Mouse (Mus musculus): ENCODE data around the gene Slc35f3. TPM values are rescaled to one million over a fixed set of nuclear protein-coding genes. Genes with fewer than 3 reads are reported as not detected.
"Not testable (repeated sequence)": the region's sequence is repeated elsewhere in the genome, so short reads cannot be mapped to it uniquely, and the experiment has no call there.

Slc35f3 gene
- total RNA-seq, 2 experiments from 2014 or later: 9.2 to 10.7 TPM

DNA sequence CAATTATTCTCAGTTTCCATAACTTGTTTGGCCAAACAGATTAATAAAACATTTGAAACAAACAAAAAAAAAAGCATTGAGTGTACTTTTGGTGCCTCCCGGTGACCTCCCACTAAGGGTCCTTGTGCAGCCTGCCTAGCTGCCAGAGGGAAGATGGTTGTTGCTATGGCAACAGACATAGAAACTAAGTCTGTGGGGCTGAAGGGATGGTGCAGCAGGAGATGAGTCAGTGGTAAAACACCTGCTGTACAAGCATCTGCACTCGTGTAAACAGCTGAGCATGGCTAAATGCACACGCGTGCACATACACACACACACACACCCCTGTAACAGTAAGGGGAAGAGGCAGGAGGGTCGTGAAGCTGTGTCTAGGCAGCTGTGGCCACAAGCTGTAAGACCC, 97.6 kb downstream of the Slc35f3 start:
- no peak for DNase-seq
- intact Hi-C loops (cut with DNase I): no loop called here

DNA sequence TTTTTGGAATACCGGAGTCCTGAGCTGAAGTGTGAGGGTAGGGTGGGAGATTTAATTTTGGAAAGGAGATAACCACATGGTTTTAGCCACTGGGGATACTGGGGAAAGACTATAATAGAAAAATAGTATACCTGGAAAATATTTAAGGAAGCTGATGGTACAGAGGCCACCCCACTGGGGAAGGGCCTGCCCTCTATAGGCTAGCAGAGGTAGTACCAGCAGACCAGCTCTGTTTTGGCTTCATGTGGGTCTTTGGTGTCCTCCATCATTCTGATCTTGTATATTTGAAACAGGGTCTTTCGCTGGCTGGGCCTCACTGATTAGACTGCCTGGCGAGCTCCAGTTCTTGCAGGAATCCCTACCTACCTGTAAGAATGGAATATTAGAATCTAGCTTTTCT, 100.0 kb downstream of the Slc35f3 start:
- intact Hi-C loops (cut with DNase I): no loop called here
- no peak for DNase-seq

DNA sequence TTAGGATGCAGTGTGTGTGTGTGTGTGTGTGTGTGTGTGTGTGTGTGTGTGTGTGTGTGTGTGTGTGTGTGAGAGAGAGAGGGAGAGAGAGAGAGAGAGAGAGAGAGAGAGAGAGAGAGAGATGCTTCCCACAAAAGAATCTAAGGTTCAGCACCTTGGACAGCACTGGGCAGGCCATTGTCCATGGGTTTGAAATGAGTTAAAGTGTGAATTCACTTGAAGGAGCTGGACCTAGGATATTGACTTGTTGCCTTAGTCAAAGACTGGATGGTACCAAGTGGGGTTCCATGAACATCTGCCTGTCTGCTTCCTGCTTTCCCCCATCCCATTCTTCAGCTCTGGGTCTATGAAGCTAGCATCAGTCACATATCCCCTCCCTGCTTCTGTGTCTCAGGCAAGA, 106.2 kb downstream of the Slc35f3 start:
- DNase-seq; intact Hi-C loops (cut with DNase I): not testable (repeated sequence)

DNA sequence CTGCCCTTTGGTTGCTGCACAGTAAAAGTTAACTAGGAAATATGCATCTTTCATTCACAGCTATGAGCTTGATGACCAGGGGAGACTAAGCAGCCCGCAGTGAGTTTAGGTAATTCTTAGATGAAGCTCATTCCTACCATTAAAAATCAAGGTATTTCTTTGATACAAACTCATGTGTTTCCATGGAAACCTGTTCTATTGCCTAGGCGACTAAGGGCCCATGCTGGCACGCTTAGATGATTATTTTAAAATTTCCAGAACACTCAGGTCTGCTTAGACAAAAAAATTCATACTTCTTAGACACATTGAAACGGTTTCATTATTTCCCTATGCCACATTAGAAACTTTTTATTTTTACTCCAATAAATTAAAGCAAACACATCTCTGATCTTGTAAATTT, 106.7 kb downstream of the Slc35f3 start:
- intact Hi-C loops (cut with DNase I): no loop called here
- DNase-seq: no peak

DNA sequence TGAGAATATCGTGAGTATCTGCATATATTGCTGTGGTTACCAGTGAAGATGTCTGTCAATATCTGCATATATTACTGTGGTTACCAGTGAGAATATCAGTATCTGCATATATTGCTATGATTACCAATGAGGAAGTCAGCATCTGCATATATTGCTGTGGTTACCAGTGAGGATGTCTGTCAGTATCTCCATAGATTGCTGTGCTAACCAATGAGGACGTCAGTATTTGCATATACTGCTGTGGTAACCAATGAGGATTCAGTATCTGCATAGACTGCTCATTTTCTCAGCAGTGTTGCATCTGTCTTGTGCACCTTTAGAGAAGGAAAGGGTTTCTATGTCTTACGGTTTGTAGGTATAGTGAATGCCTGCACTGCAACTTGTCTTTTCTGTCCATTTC, 122.5 kb downstream of the Slc35f3 start:
- DNase-seq: no peak
- intact Hi-C loops (cut with DNase I): loop anchor here (10.0 kb wide), 2 partner anchors 166 to 466 kb away; no protein-coding TSS in a partner anchor

DNA sequence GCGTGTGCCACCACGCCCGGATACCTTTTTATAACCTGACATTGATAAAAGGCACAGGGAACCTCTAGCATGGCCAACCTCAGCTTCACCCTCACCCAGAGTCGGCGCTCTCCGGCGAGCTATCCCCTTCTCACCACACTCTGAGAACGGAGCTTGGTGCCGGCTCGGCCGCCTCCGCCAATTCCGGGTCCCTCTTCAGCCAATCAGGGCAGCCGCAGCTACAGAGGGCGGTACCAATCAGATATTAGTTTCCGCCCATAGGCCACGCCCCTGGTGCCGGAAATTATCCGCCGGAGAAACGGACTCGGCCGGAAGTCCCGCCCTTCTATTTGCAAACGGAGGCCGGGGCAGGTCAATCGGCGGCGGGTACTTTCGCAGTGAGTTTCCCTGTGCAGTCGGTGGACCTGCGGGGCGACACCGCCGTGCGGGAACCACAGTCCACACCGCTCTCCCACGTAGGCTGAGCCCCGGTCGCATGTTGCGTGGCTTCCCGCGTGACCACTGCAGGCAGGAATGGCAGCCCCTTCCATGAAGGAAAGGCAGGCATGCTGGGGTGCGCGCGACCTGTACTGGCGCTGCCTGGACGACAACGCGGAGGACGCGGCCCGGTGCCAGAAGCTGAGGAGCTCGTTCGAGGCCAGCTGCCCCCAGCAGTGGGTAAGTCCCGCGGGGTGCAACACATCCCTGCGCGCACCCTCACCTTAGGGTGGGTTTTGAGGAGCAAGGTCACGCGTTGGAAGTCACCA, 124.0 kb downstream of the Slc35f3 start, which contains the start of gene Coa6:
Coa6 (plus strand) TSS at position 342 of the 746 bp plus-strand sequence.
- intact Hi-C loops (cut with DNase I): loop anchor here (10.0 kb wide), 2 partner anchors 168 to 468 kb away; no protein-coding TSS in a partner anchor
- peak; percentile 99 for DNase-seq

DNA sequence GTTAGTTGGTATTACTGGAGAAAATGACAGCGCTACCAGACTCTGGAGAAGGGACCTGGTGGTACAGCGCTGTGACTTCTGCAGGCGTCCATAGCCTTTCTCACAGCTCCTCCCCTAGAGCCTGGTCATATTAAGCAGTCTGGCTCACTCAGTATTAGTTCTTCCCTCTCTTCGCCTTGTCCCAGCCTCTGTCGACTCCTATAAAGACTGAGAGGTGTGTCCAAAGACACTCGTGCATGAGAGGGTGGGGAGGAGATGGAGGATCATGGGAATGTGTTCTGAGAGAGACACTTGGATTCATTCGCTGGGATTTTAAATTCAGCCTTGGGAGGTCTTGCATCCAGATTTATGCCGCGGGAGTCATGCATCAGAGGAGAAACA, 124.6 kb downstream of the Slc35f3 start:
- intact Hi-C loops (cut with DNase I): loop anchor here (10.0 kb wide), 2 partner anchors 168 to 468 kb away; no protein-coding TSS in a partner anchor
- no peak for DNase-seq

DNA sequence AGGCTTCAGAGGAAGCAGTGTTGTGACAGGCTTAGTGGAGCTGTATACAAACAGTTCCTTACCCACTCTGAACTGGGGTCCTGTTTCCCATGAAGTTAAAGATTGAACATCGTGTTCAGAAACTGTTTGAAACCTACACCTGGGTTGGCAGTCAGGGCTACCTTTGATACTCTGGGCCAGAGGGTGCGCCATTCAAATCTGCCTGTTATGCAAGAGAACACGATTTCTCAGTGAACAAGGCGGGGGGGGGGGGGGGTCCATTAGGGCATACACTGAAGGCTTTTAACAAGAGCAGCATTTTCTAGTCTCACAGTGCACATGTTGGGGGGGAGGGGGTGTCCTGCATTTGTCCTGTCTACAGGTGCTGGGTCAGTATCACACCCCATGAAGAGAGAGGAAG, 125.8 kb downstream of the Slc35f3 start:
- DNase-seq: no peak
- intact Hi-C loops (cut with DNase I): loop anchor here (10.0 kb wide), 2 partner anchors 169 to 469 kb away; no protein-coding TSS in a partner anchor

DNA sequence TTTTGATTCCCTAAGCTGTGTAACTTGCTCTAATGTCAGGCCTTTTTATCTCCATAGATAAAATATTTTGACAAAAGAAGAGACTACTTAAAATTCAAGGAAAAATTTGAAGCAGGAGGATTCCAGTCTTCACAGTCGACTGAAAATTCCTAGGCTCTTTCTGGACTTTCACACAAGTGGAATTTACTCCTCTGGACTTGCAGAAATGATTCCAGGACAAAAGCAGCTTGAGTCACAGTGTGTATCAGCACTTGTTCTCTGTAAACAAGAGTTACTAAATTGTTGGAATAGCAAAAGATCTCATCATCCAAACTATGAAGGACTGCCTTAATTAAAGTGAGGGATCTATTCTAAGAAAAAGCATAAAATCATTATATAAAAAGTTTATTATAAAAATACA, 126.6 kb downstream of the Slc35f3 start:
- intact Hi-C loops (cut with DNase I): loop anchor here (10.0 kb wide), 2 partner anchors 170 to 470 kb away; no protein-coding TSS in a partner anchor
- DNase-seq: no peak

DNA sequence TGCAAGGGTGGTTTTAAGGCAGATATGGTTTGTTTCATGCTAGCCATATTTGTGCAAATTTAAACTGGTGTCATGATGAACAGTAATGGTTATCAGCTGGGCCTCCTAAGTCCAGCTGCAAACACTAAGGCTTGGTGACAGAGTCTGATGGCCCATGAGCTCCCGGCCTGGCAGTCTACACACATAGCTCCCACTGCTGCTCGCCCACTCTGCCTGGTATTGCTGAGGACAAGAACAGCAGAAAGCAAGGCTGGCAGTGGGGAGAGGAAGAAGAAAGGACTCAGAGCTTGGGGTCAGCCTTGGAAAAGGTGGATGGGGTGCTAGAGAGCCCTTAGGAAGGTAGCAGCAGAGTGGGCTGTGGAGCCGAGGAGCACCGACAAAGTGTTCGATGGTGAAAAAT, 131.3 kb downstream of the Slc35f3 start:
- DNase-seq: no peak
- intact Hi-C loops (cut with DNase I): loop anchor here (10.0 kb wide), 2 partner anchors 175 to 475 kb away; no protein-coding TSS in a partner anchor

DNA sequence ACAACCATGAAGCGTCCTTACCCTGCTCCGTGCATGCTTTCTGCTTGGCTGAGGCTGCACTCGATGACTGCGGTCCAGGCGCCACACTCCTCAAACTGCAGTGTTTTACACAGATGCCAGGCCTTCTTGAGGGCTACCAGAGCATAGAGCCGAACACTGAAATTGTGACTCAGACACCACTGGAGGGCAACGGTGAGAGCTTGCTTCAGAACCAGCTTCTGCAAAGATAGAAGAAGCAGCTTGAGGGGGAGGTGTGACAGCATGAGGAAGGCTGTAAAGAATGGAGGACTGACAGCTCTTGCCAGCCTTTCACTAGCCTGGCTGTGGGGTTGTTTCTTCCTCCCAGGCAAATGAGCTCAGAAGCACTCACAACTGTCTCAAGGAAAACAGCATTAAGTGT, 135.5 kb downstream of the Slc35f3 start:
- no peak for DNase-seq
- intact Hi-C loops (cut with DNase I): no loop called here

DNA sequence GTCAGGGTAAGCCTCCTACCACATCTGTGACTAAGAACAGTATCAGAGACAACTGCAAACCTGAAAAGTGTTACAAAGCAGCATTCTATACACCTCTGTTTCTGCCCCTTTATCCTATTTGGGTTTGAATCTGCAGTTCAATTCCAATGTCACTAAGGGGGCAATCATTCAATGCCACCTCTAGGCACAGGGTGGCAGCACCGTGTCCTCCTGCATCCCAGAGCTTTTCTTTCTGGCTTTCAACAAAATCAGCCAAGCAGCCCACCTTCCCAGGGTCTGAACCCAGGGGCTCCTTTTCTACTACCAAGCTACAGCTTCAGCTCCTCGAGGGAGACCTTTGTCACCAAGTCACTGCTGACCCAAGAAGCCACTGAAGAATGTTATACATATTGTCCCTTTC, 140.6 kb downstream of the Slc35f3 start:
- intact Hi-C loops (cut with DNase I): no loop called here
- peak; percentile 15 for DNase-seq

Other genes starting within 250 kb of the Slc35f3 start
- 10 to 100 TPM; 21.0 to 23.0 TPM for gene Coa6, start 124.0 kb downstream of the Slc35f3 start, total RNA-seq (2021)
- gene Tarbp1, start 176.5 kb downstream of the Slc35f3 start, total RNA-seq (2021): 1 to 10 TPM; 4.8 to 4.9 TPM

Measured in left cerebral cortex, postnatal 4 days (tissue).